Mouse (Mus musculus): ENCODE data around the gene Tie1. TPM values are rescaled to one million over a fixed set of nuclear protein-coding genes. Genes with fewer than 3 reads are reported as not detected.

The Tie1 gene
- polyA plus RNA-seq (2021) = not detected

- DNase-seq (ENCODE audit: low read depth, low spot score) = no peak
- POLR2A ChIA-PET = no interaction called here
- no peak for TF ChIP-seq CTCF (IDR thresholded peaks at IDR 0.05)
- in situ Hi-C loops (cut with MboI; ENCODE audit: low pct_unique_long_range_greater_than_20kb) = no loop called here
- H3K27me3 ChIP-seq = peaks cover 13% of the 10 kb centered on the region
- CTCF ChIA-PET = interaction anchor here (0.7 kb wide), 1 partner anchor 23 kb away, joined by 3 read pairs; no protein-coding TSS in a partner anchor
- no peak for ATAC-seq
These were observed at the start of gene Tie1 for GRCm38 (mm10) chr4:118489717-118490132. Tie1 (minus strand) TSS chr4:118490061.

DNA sequence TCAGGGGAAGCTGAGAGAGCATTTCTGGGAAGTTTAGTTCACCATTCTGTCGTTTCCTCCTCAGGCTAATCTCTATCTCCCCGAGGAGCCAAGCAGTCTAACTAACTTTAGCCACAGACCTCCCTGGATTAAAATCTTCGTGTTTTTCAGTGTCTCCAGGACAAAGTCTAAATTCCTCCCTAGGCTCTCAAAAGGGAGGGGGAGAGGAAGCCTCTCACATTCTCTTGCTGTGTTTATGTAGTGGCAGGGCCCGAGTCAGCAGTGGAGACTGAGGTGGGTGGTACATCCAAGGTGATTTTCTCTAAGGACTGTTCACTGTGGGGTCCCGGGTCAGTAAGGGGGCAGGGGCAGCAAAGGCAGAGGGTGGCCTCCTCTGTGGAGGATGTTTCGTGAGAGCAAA, 47.9 kb upstream of the Tie1 start:
- TF ChIP-seq CTCF (IDR thresholded peaks at IDR 0.05) = no peak

DNA sequence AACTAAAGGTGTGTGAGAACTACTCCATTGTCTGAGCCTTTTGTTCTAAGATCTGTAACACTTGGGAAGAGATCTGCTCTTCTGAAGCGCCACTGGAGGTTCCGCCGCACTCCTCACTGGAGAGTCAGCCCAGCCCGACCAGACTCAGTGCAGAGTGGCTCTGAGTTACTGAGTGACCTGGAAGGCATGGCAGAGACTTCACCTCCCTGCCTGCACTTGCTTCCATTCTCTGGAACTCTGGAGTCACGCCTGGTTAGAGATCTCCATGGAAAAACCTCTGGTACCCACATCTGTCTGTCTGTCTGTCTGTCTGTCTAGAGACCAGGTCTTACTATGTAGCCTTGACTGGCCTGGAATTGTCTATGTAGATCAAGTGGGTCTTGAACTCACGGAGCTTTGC, 45.7 kb upstream of the Tie1 start:
- no peak for TF ChIP-seq CTCF (IDR thresholded peaks at IDR 0.05)
- ChIA-PET POLR2A (no interaction called here), CTCF (no interaction called here)
- no peaks in the 10 kb centered on the region for H3K27me3 ChIP-seq
- ATAC-seq (no peak), DNase-seq (ENCODE audit: low read depth, low spot score) (no peak)
- in situ Hi-C loops (cut with MboI; ENCODE audit: low pct_unique_long_range_greater_than_20kb) = no loop called here

More for the DNA sequence above, 47.9 kb upstream of the Tie1 start:
- no peak for ATAC-seq
- in situ Hi-C loops (cut with MboI; ENCODE audit: low pct_unique_long_range_greater_than_20kb) = no loop called here
- DNase-seq (ENCODE audit: low read depth, low spot score) = no peak
- ChIA-PET CTCF (no interaction called here), POLR2A (no interaction called here)
- H3K27me3 ChIP-seq = no peaks in the 10 kb centered on the region

GRCm38 (mm10) chr4:118533605-118534004, 43.7 kb upstream of the Tie1 start:
- no peaks in the 10 kb centered on the region for H3K27me3 ChIP-seq
- ChIA-PET POLR2A (no interaction called here), CTCF (no interaction called here)
- ATAC-seq = no peak
- no peak for DNase-seq (ENCODE audit: low read depth, low spot score)
- in situ Hi-C loops (cut with MboI; ENCODE audit: low pct_unique_long_range_greater_than_20kb) = no loop called here
- TF ChIP-seq CTCF (IDR thresholded peaks at IDR 0.05) = no peak

- POLR2A ChIA-PET = no interaction called here
- DNase-seq (ENCODE audit: low read depth, low spot score) = peak; percentile 6
- no peak for TF ChIP-seq CTCF (IDR thresholded peaks at IDR 0.05)
- H3K27me3 ChIP-seq = no peaks in the 10 kb centered on the region
- CTCF ChIA-PET = no interaction called here
- peak; percentile 79 for ATAC-seq
- in situ Hi-C loops (cut with MboI; ENCODE audit: low pct_unique_long_range_greater_than_20kb) = no loop called here
These were observed 43.3 kb upstream of the Tie1 start for GRCm38 (mm10) chr4:118533156-118533555.

DNA sequence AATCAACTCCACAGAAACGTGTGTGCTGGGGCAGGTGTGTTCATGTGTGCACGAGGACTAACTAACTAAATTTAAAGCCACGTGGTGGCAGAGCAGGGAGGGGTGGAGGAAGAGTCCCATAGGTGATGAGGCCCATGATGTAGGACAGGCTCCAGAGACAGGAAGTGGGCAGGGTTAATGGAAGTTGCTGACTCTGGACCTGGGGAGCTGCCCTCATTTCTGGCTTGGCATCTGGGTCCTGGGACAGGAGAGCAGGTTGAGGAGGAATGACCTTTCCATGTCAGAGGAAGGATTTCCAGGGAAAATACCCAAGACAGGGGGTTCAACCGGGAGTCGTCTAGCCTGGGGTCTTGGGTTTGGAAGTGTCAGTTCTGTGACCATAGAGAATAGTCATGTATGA, 42.8 kb upstream of the Tie1 start:
- CTCF ChIA-PET = no interaction called here

GRCm38 (mm10) chr4:118527720-118528119, 37.9 kb upstream of the Tie1 start:
- in situ Hi-C loops (cut with MboI; ENCODE audit: low pct_unique_long_range_greater_than_20kb) = no loop called here
- ChIA-PET CTCF (no interaction called here), POLR2A (no interaction called here)
- no peak for DNase-seq (ENCODE audit: low read depth, low spot score)
- ATAC-seq = no peak
- TF ChIP-seq CTCF (IDR thresholded peaks at IDR 0.05) = no peak
- no peaks in the 10 kb centered on the region for H3K27me3 ChIP-seq

More for the DNA sequence above, 42.8 kb upstream of the Tie1 start:
- no peaks in the 10 kb centered on the region for H3K27me3 ChIP-seq
- no peak for ATAC-seq
- TF ChIP-seq CTCF (IDR thresholded peaks at IDR 0.05) = no peak
- in situ Hi-C loops (cut with MboI; ENCODE audit: low pct_unique_long_range_greater_than_20kb) = no loop called here
- no peak for DNase-seq (ENCODE audit: low read depth, low spot score)
- POLR2A ChIA-PET = no interaction called here

DNA sequence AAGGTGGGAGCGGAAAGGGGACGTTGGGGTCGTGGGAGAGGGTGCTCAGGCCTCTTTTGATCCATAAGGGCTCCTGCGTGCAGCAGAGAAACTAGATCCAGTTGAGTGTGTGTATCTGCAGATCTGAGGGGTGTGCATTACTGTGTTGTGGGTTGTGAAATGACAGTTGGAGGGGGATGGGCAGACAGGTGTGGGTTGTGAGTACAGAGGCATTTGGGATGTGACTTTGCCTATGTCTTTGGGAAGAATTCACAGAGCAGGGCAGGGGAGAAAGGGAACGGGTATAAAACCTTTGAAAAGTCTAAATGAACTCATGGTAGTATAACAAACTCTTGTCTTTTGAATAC, 37.4 kb upstream of the Tie1 start:
- in situ Hi-C loops (cut with MboI; ENCODE audit: low pct_unique_long_range_greater_than_20kb) = no loop called here
- CTCF ChIA-PET = no interaction called here
- no peaks in the 10 kb centered on the region for H3K27me3 ChIP-seq
- DNase-seq (ENCODE audit: low read depth, low spot score) (no peak), ATAC-seq (no peak)
- TF ChIP-seq CTCF (IDR thresholded peaks at IDR 0.05) = no peak
- POLR2A ChIA-PET = no interaction called here

DNA sequence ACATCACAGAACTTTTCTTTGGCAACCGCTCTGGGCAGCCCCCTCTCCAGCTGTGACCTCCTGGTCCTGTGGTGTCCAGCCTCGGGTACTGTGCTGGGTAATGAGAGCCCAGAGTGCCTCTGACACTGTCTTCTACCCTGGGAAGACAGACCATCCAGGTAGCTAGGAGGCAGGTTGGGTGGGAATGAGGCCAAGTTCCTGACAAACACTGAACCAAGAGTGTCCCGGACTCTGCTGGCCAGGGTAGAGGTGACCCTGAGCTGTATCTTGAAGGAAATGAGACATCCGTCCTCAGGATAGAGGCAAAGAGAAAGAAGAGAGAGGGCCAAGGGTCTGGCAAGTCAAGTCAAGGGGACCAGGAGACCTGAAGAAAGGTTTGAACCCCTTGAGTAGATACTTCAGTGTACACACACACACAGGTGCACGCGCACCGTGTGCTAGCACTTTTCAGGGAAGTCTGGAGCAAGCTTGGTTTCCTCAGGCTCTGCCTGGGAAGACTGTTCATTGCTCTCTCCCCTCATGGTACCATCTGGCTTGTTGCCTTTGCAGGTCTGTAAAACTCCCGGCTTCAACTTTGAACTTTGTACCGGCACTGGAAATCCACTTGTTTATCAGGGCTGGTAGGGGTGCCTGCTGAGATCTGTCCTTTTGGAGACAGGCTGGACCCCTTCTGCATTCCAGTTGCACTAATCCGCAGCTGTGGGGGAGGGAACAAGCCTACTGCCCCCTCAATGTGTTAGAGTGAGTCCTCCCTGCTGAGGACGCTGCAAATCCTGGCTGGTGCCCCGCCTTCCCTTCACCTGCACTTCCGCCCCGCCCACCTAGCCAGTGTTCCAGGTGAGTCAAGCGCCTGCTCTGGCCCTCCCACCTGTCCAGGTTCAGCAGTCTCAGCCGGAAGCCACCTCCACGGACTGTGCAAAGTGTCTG, 36.8 kb upstream of the Tie1 start, which contains the start of gene 2610528J11Rik:
Gene 2610528J11Rik, plus strand, starts transcription at position 592 of the 927 bp plus-strand sequence.
- no peak for ATAC-seq
- no peaks in the 10 kb centered on the region for H3K27me3 ChIP-seq
- DNase-seq (ENCODE audit: low read depth, low spot score) = no peak
- TF ChIP-seq CTCF (IDR thresholded peaks at IDR 0.05) = no peak
- POLR2A ChIA-PET = no interaction called here
- CTCF ChIA-PET = interaction anchor here (1.1 kb wide), 1 partner anchor 17 kb away, joined by 3 read pairs; the partner anchor contains the start of gene Tmem125
- in situ Hi-C loops (cut with MboI; ENCODE audit: low pct_unique_long_range_greater_than_20kb) = no loop called here

DNA sequence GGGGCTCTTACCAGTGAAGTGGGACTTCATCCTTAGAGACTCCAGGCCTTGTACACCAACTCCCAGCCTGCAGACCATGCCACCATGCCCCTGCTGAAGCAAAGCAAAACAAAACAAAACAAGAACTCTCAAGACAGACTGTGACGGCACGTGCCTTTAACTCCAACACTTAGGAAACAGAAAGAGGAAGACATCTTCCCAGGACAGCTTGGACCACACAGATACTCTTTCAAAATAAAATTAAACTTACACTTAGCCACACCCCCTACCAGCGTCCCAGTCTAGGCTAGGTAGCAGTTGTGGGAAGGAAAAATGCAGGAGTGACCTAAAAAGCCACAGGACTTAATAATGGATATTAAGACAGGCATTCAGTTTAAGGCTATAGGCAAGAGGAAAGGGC, 35.9 kb upstream of the Tie1 start:
- CTCF ChIA-PET = interaction anchor here (1.1 kb wide), 1 partner anchor 18 kb away, joined by 3 read pairs; the partner anchor contains the start of gene Tmem125
- TF ChIP-seq CTCF (IDR thresholded peaks at IDR 0.05) = no peak
- in situ Hi-C loops (cut with MboI; ENCODE audit: low pct_unique_long_range_greater_than_20kb) = no loop called here
- DNase-seq (ENCODE audit: low read depth, low spot score) (no peak), ATAC-seq (no peak)
- H3K27me3 ChIP-seq = no peaks in the 10 kb centered on the region
- POLR2A ChIA-PET = no interaction called here

GRCm38 (mm10) chr4:118523976-118524375, 34.1 kb upstream of the Tie1 start:
- DNase-seq (ENCODE audit: low read depth, low spot score) = no peak
- ATAC-seq = no peak
- in situ Hi-C loops (cut with MboI; ENCODE audit: low pct_unique_long_range_greater_than_20kb) = no loop called here
- CTCF ChIA-PET = no interaction called here
- POLR2A ChIA-PET = no interaction called here
- no peaks in the 10 kb centered on the region for H3K27me3 ChIP-seq
- no peak for TF ChIP-seq CTCF (IDR thresholded peaks at IDR 0.05)

Measured in Patski (cell line).